Mouse (Mus musculus) liver, embryonic 14.5 days (tissue): ENCODE results near the gene Stk24.

Experiments used
- CTCF ChIP-seq: IDR thresholded peaks from 2 replicates; pipeline ENCODE4 v1.5.1; 2016; ENCODE audit warnings: antibody characterized with exemption, low read depth, control low read depth
- EP300 ChIP-seq: IDR thresholded peaks from 2 replicates; pipeline ENCODE4 v1.6.1; 2016; ENCODE audit warnings: antibody characterized with exemption, low read depth

DNA sequence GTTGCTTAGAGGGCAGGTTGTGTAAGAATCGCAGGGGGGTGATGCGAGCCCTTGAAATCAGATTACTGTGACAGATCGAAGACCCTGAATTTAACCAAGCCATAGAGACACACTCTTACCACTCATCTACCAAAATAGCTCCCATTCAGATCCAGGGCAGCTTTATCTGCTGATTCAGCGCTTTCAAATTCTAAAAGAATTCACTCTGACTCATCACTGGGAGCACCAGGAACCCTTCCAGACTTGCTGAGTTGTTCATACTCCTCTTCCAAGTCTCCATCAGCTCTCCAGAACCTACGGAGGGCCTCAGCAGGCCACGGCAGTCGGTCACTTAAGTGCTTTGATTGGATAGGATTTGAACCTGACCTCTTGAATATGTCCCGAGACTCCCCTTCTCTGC lies 5.6 kb upstream of the Stk24 start:
- TF ChIP-seq CTCF (no peak), EP300 (no peak)
